Mouse (Mus musculus) embryo, embryonic 10 days (tissue): Measurements from ENCODE around the gene Tsc22d2.

Experiments
- DNase-seq: peaks from one replicate; pipeline ENCODE4 v3.0.0-alpha.2; 2015; ENCODE audit warnings: low spot score

The Tsc22d2 gene

DNA sequence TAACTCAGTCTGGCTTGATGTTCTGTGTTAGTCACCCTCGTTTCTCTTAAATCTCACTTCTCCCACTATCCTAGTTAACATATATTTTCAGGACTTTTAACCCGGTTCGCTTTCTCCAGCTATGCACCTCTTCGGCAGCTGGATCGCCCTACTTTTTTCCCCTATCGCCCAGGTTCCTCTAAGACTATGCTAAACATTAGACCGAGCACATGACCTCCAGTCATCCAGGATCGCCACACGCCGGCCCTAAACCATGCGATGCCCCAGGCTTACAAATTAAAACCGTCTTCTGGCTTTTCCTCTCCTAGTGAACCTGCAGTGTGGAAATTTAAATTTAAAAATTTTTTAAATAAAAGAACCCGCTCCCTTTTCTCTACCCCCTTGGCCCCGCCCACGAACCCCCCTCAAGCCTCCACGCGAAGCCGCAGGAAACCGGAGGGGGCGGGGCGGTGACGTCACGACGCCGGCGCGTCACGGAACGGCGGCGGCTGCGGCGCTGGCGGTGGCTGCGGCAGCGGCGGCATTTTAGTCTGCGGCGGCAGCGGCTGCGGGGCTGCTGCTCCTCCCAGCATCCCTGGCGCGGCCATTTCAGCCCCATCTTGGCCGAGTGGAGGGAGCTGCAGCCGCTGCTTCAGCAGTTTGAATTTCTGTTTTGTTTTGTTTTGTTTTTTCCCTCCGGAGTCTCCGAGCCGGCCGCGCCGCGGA lies at the start of gene Tsc22d2:
TSS of gene Tsc22d2 (plus strand) at position 482 of the 705 bp plus-strand sequence.
- DNase-seq = peak; percentile 94

DNA sequence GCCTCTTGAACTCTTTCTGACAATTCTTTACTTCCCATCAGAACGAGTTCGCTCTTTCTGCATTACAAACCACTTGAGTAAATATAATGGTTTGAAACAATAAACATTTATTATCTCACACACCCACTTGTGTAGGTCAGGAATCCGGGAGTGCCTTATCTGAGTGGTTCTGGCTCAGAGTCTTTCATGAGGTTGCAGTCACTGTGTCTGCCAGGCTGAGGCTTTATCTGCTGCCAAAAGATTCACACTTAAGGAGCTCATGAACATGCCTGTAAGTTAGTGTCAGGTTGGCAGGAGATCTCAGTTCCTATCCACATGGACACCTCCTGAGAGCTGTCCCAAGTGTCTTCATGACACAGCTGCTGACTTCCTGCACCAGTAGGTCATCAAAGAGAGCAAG lies 47.8 kb upstream of the Tsc22d2 start:
- no peak for DNase-seq

GRCm38 (mm10) chr3:58370811-58371210 lies 43.7 kb upstream of the Tsc22d2 start:
- DNase-seq = no peak

DNA sequence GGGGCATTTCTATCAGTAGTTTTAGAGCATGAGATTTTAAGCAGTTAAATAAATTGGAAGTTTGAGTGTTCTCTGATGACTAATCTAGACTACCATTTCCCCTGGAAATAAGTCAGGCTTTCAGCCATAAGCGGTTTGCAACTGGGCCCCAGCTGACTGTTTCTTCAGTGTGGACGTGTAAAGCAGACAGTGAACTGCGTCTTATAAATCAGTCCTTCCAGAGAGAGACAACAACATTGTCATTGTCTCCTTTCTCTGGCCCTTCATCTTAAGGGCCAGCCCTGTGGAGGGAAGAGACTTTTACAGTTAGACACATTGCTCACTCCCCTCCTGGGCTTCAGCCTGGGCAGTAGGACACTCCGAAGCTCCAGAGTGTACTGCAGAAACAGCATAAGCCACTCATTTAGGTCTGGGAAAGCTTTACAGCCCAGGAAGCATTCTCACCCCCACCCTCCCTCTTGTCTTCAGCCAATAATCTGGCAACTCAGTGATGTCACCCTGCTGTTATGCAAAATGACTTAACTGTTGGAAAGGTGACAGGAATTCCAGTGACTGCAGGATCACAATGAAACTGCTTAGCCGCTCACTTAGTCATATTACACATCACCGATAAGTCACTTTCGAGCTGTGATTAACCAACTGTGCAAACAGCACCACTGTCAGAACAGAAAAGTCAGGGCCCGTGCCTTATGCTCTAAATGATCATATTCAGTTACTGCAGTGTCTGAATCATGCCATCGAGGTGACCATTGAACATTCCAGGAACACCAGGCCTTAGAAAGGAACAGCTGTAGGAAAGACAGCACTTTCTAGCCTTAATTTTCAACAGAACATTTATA lies 42.2 kb upstream of the Tsc22d2 start:
- DNase-seq = peak; percentile 75

DNA sequence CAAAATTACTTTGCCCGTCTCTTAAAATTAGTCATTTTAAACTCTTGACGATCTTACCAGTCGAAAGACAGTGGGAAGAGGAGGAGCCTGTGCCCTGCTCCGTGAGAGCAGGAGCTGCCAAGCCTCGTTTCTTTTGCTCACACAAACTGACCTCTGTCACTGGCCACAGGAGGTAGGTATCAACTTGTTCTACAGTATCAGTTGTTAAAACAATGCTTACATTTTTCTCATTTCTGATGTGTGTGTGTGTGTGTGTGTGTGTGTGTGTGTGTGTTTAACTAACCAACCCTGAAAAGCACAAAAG lies 41.7 kb upstream of the Tsc22d2 start:
- DNase-seq = peak; percentile 16

DNA sequence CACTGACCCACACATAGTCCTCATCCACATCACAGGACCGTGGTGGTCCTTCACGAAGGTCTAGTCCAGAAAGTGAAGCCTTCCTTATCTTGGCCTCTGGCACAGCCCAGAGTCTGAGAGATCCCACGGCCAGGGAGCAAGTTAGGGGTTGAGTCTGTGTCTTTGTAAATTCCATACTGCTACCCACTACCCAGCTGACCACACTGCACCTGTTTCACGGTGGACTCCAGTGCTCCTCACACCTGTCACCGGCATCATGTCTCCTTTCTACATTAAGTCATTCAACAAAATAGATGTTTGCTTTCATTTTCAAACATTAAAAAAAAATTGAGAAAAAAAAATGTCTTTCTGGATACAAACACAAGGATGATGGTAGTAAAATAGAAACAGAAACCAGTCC lies 40.2 kb upstream of the Tsc22d2 start:
- no peak for DNase-seq

DNA sequence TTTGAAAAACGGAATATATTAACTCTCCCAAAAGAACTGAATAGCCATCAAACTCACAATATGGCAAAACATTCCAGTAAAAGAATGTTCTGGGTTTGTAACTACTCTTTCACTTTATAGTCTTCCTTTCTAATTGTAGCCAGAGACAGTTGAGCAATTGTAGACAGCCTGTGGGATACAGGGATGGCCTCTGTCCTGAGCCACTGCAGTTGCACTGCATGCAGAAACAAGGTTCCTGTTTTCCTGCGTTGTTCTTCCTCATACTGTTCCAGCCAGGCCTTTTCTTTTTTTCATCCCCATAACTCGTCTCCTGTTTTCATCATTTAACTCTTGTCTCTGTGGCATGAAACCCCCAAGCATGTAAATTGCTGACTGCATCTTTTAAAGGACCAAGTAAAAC lies 37.8 kb upstream of the Tsc22d2 start:
- DNase-seq = no peak

DNA sequence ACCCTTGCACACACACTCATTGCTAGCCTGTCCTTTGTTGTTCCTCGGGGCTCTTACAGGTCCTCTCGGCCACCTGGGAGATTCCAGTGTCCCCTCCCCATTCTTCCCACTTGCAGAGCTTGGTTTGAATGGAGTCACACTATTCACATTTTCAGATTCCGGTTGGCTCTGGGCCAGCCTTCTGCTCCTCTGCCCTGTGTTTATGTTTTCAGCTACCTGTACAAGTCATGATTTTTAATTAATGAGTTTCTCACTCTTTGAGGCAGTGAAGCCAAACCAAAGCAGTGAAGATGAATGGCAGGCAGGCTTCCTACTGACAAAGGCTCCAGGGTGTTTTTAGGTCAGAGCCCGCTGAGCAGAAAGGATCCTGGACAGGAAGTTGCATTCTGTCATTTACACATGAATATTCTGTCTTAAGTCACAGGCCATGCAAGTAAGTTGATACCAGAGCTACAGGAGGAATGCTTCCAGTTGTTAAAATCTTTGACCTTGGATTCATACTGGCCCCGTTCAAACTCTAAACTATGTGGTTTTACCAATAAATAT lies 36.9 kb upstream of the Tsc22d2 start:
- no peak for DNase-seq

- DNase-seq = no peak
Observed at GRCm38 (mm10) chr3:58382676-58383075, 31.8 kb upstream of the Tsc22d2 start.

GRCm38 (mm10) chr3:58385060-58385459 lies 29.5 kb upstream of the Tsc22d2 start:
- DNase-seq = no peak

GRCm38 (mm10) chr3:58388731-58389130 lies 25.8 kb upstream of the Tsc22d2 start:
- no peak for DNase-seq

DNA sequence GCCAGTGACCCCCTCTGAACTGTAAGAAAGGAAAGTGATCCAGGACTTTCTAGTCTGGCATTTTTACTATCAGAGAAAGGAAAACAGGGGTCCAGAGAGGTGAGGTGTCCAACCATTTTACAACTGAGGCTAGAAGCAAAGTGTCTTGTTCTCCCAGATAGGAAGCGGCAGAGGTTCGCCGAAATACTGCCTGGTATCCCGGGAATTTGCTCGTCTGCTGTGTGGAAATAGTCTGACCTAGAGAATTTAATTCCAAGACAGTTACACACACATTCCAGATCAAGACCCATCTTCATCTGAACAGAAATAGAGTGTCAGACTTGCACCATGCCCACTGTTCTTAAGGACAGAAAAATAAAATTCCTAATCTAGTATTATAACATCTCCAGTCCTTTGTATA lies 16.0 kb upstream of the Tsc22d2 start:
- no peak for DNase-seq

DNA sequence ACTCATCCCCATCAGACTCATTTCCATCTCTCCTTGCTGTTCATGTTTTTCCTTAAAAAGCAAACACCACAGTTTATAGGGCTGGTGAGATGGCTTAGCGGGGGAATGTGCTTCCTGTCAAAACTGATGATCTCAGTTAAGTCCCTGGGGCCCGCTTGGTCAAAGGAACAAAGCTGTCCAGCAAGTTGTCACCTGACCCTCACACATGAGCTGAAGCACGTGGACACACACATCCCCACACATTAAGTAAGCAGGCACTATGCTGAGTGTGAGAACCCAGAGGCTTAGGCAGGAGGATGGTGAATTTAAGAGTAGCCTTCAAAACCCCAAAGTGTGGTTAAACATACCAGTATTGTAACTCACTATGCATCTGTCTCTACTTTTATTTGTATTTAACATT lies 14.6 kb upstream of the Tsc22d2 start:
- peak; percentile 17 for DNase-seq

DNA sequence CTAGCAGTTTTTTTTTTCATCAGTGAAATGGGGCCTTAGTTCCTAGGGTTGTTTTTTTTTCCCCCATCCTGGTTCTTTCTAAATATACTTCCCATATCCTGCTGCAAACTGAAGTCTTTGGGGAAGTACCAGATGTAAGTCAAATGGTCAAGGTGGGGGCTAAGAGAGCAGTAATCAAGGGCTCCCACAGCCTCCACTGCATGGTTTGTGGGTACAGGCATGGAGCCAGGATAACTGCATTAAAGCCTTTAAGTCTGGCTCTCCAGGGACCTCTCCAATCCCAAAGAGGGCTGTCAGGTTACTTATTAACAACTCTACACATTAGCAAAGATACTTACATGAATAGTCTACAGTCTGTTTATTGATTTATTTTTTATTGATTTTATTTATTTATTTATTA lies 2.8 kb upstream of the Tsc22d2 start:
- DNase-seq = no peak

GRCm38 (mm10) chr3:58413671-58414070 lies 844 bp upstream of the Tsc22d2 start:
- DNase-seq = no peak

- peak; percentile 68 for DNase-seq
Observed at GRCm38 (mm10) chr3:58414986-58415883, 720 bp downstream of the Tsc22d2 start.

DNA sequence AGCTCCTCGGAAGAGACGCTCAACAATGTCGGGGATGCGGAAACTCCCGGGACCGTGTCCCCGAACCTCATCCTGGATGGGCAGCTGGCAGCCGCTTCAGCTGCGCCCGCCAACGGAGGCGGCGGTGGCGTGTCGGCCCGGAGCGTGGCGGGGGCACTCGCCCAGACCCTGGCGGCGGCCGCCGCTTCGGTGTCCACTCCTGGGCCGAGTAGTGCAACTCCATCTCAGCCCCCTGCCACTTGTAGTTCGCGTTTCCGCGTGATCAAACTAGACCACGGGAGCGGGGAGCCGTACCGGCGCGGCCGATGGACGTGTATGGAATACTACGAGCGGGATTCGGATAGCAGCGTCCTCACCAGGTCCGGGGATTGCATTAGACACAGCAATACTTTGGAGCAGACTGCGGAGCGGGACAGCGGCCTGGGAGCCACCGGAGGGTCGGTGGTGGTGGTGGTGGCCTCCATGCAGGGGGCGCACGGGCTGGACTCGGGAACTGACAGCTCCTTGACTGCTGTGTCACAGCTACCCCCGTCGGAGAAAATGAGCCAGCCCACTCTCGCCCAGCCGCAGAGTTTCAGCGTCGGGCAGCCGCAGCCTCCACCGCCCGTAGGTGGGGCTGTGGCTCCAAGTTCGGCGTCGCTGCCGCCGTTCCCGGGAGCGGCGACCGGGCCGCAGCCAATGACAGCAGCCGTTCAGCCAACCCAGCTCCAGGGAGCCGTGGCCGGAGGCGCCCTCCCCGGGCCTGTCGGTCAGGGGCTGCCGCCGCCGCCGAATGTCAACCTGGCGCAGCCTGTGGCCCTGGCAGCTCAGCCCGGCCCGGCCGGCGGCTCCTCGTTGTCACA lies 1.6 kb downstream of the Tsc22d2 start:
- peak; percentile 86 for DNase-seq

- peak; percentile 57 for DNase-seq
Observed at GRCm38 (mm10) chr3:58416726-58417437, 2.4 kb downstream of the Tsc22d2 start.

GRCm38 (mm10) chr3:58418724-58419705 lies 4.5 kb downstream of the Tsc22d2 start:
- DNase-seq = no peak
